Mouse (Mus musculus): ENCODE results near the gene Ptprt. TPM values are rescaled to one million over a fixed set of nuclear protein-coding genes. Genes with fewer than 3 reads are reported as not detected.

Ptprt gene
- total and polyA plus RNA-seq, 2 experiments from 2014 or later: 15.7 to 68.3 TPM

- Histone ChIP-seq H3K9ac (replicated peaks; ENCODE audit: low read length) (no peak overlapping the region), H3K4me2 (ENCODE audit: low read depth, low read length) (no peak overlapping the region), H3K4me1 (ENCODE audit: insufficient read depth, low read length) (no peaks in the 10 kb centered on the region), H3K27ac (no peak overlapping the region), H3K9me3 (ENCODE audit: low read length) (no peaks in the 10 kb centered on the region), H3K27me3 (ENCODE audit: insufficient read depth, low read length) (no peaks in the 10 kb centered on the region), H3K4me3 (ENCODE audit: low read length) (no peak overlapping the region), H3K36me3 (ENCODE audit: insufficient read depth, low read length) (no peaks in the 10 kb centered on the region)
- no peak for TF ChIP-seq CTCF (IDR thresholded peaks at IDR 0.05; ENCODE audit: low read depth)
- ATAC-seq (no peak), DNase-seq (ENCODE audit: low spot score) (no peak)
- WGBS: 95% methylated on average over 2 of the region's 2 CpGs
Observed at GRCm38 (mm10) chr2:162614256-162614655, 46.7 kb downstream of the Ptprt start.

- no peaks in the 10 kb centered on the region for H3K36me3 ChIP-seq (ENCODE audit: insufficient read depth, low read length)
- H3K4me3 ChIP-seq (ENCODE audit: low read length): no peak overlapping the region
- H3K4me2 ChIP-seq (ENCODE audit: low read depth, low read length): no peak overlapping the region
- peak; percentile 41 for TF ChIP-seq CTCF (IDR thresholded peaks at IDR 0.05; ENCODE audit: low read depth)
- no peak overlapping the region for H3K27ac ChIP-seq
- no peaks in the 10 kb centered on the region for H3K27me3 ChIP-seq (ENCODE audit: insufficient read depth, low read length)
- no peak overlapping the region for H3K9ac ChIP-seq (replicated peaks; ENCODE audit: low read length)
- ATAC-seq (no peak), DNase-seq (ENCODE audit: low spot score) (no peak)
- 70% methylated on average over 4 of the region's 4 CpGs for WGBS
- H3K4me1 ChIP-seq (ENCODE audit: insufficient read depth, low read length): no peaks in the 10 kb centered on the region
- H3K9me3 ChIP-seq (ENCODE audit: low read length): no peaks in the 10 kb centered on the region
Observed at GRCm38 (mm10) chr2:162613480-162613879, 47.5 kb downstream of the Ptprt start.

GRCm38 (mm10) chr2:162602721-162603120, 58.2 kb downstream of the Ptprt start:
- Histone ChIP-seq H3K4me1 (ENCODE audit: insufficient read depth, low read length) (no peaks in the 10 kb centered on the region), H3K9me3 (ENCODE audit: low read length) (no peaks in the 10 kb centered on the region), H3K27me3 (ENCODE audit: insufficient read depth, low read length) (no peaks in the 10 kb centered on the region), H3K9ac (replicated peaks; ENCODE audit: low read length) (no peak overlapping the region), H3K4me2 (ENCODE audit: low read depth, low read length) (no peak overlapping the region), H3K4me3 (ENCODE audit: low read length) (no peak overlapping the region), H3K27ac (no peak overlapping the region), H3K36me3 (ENCODE audit: insufficient read depth, low read length) (no peaks in the 10 kb centered on the region)
- WGBS: over 99% methylated on average over 5 of the region's 5 CpGs
- DNase-seq (ENCODE audit: low spot score) (no peak), ATAC-seq (no peak)
- no peak for TF ChIP-seq CTCF (IDR thresholded peaks at IDR 0.05; ENCODE audit: low read depth)

- ATAC-seq (no peak), DNase-seq (ENCODE audit: low spot score) (peak; percentile 24)
- H3K9me3 ChIP-seq (ENCODE audit: low read length): no peaks in the 10 kb centered on the region
- no peak overlapping the region for H3K27ac ChIP-seq
- H3K27me3 ChIP-seq (ENCODE audit: insufficient read depth, low read length): no peaks in the 10 kb centered on the region
- WGBS: 73% methylated on average over 3 of the region's 3 CpGs
- H3K36me3 ChIP-seq (ENCODE audit: insufficient read depth, low read length): no peaks in the 10 kb centered on the region
- H3K4me2 ChIP-seq (ENCODE audit: low read depth, low read length): no peak overlapping the region
- no peak overlapping the region for H3K4me3 ChIP-seq (ENCODE audit: low read length)
- no peaks in the 10 kb centered on the region for H3K4me1 ChIP-seq (ENCODE audit: insufficient read depth, low read length)
- TF ChIP-seq CTCF (IDR thresholded peaks at IDR 0.05; ENCODE audit: low read depth): no peak
- H3K9ac ChIP-seq (replicated peaks; ENCODE audit: low read length): no peak overlapping the region
Observed at GRCm38 (mm10) chr2:162591388-162591787, 69.6 kb downstream of the Ptprt start.

GRCm38 (mm10) chr2:162581651-162582050, 79.3 kb downstream of the Ptprt start:
- Histone ChIP-seq H3K27me3 (ENCODE audit: insufficient read depth, low read length) (no peaks in the 10 kb centered on the region), H3K4me1 (ENCODE audit: insufficient read depth, low read length) (no peaks in the 10 kb centered on the region), H3K9ac (replicated peaks; ENCODE audit: low read length) (no peak overlapping the region), H3K4me3 (ENCODE audit: low read length) (no peak overlapping the region), H3K27ac (no peak overlapping the region), H3K4me2 (ENCODE audit: low read depth, low read length) (no peak overlapping the region), H3K9me3 (ENCODE audit: low read length) (no peaks in the 10 kb centered on the region), H3K36me3 (ENCODE audit: insufficient read depth, low read length) (no peaks in the 10 kb centered on the region)
- ATAC-seq (no peak), DNase-seq (ENCODE audit: low spot score) (no peak)
- 75% methylated on average over 4 of the region's 4 CpGs for WGBS
- TF ChIP-seq CTCF (IDR thresholded peaks at IDR 0.05; ENCODE audit: low read depth): no peak

GRCm38 (mm10) chr2:162577819-162578218, 83.1 kb downstream of the Ptprt start:
- Histone ChIP-seq H3K4me3 (ENCODE audit: low read length) (no peak overlapping the region), H3K27me3 (ENCODE audit: insufficient read depth, low read length) (no peaks in the 10 kb centered on the region), H3K4me1 (ENCODE audit: insufficient read depth, low read length) (no peaks in the 10 kb centered on the region), H3K4me2 (ENCODE audit: low read depth, low read length) (no peak overlapping the region), H3K9ac (replicated peaks; ENCODE audit: low read length) (no peak overlapping the region), H3K27ac (no peak overlapping the region), H3K36me3 (ENCODE audit: insufficient read depth, low read length) (no peaks in the 10 kb centered on the region), H3K9me3 (ENCODE audit: low read length) (no peaks in the 10 kb centered on the region)
- TF ChIP-seq CTCF (IDR thresholded peaks at IDR 0.05; ENCODE audit: low read depth): no peak
- 88% methylated on average over 7 of the region's 7 CpGs for WGBS
- DNase-seq (ENCODE audit: low spot score) (no peak), ATAC-seq (no peak)

- H3K9ac ChIP-seq (replicated peaks; ENCODE audit: low read length): no peak overlapping the region
- no peak for DNase-seq (ENCODE audit: low spot score)
- H3K4me2 ChIP-seq (ENCODE audit: low read depth, low read length): no peak overlapping the region
- H3K9me3 ChIP-seq (ENCODE audit: low read length): no peaks in the 10 kb centered on the region
- H3K27ac ChIP-seq: no peak overlapping the region
- H3K4me3 ChIP-seq (ENCODE audit: low read length): no peak overlapping the region
- ATAC-seq: no peak
- no peaks in the 10 kb centered on the region for H3K27me3 ChIP-seq (ENCODE audit: insufficient read depth, low read length)
- WGBS: 77% methylated on average over 2 of the region's 2 CpGs
- H3K4me1 ChIP-seq (ENCODE audit: insufficient read depth, low read length): peaks cover 4% of the 10 kb centered on the region; the same call in 1 of the 2 replicates
- peak; percentile 61 for TF ChIP-seq CTCF (IDR thresholded peaks at IDR 0.05; ENCODE audit: low read depth)
- no peaks in the 10 kb centered on the region for H3K36me3 ChIP-seq (ENCODE audit: insufficient read depth, low read length)
Observed at GRCm38 (mm10) chr2:162572851-162573250, 88.1 kb downstream of the Ptprt start.
